Mouse (Mus musculus): ENCODE results near the gene Epha2. TPM values are rescaled to one million over a fixed set of nuclear protein-coding genes. Genes with fewer than 3 reads are reported as not detected.
A peak's percentile ranks its signal among the peaks of the same experiment; 100 is the strongest.

Epha2 gene
- polyA plus RNA-seq, 1 experiment = 16.7 TPM

DNA sequence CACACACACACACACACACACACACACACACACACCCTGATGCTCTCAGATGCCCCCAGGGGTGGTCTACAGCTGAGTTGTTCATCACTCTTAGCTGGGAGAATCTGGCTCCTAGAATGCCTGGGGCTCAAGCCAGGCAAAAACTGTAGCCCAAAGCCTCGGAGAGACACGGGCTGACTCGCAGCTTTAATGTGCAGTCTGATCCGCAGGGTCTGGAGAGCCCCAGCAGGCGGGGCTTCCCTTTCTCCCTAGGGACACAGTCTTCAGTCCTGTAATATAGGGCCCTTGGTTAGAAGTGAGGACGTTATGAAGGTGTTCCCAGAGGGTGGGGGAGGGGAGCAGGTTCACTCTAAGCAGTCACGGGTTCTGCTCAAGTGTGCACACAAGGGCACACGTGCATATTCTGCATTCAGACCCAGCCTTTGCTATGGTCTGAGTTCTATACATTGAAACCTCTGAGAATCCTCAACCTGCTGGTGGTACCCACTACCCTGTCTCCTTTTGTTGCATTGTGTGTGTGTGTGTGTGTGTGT, 17.1 kb upstream of the Epha2 start:
- H3K27ac ChIP-seq (ENCODE audit: insufficient read depth, low read length) = no peak overlapping the region

GRCm38 (mm10) chr4:141284486-141284885, 16.6 kb upstream of the Epha2 start:
- Histone ChIP-seq H3K4me3 (ENCODE audit: insufficient read depth, low read length) (no peak overlapping the region), H3K27ac (ENCODE audit: insufficient read depth, low read length) (no peak overlapping the region), H3K4me1 (ENCODE audit: control insufficient read depth, insufficient read depth, low read length) (peaks cover 14% of the 10 kb centered on the region)
- TF ChIP-seq CTCF (IDR thresholded peaks at IDR 0.05; ENCODE audit: borderline replicate concordance, insufficient read depth, low read length) (no peak), POLR2A (IDR thresholded peaks at IDR 0.05; ENCODE audit: low read depth, low read length) (no peak)

More for the DNA sequence above, 17.1 kb upstream of the Epha2 start:
- H3K4me3 ChIP-seq (ENCODE audit: insufficient read depth, low read length) = no peak overlapping the region
- TF ChIP-seq CTCF (IDR thresholded peaks at IDR 0.05; ENCODE audit: borderline replicate concordance, insufficient read depth, low read length) (no peak), POLR2A (IDR thresholded peaks at IDR 0.05; ENCODE audit: low read depth, low read length) (no peak)
- H3K4me1 ChIP-seq (ENCODE audit: control insufficient read depth, insufficient read depth, low read length) = peaks cover 14% of the 10 kb centered on the region

- no peak overlapping the region for H3K4me3 ChIP-seq (ENCODE audit: insufficient read depth, low read length)
- H3K27ac ChIP-seq (ENCODE audit: insufficient read depth, low read length) = no peak overlapping the region
- peaks cover 14% of the 10 kb centered on the region for H3K4me1 ChIP-seq (ENCODE audit: control insufficient read depth, insufficient read depth, low read length)
- TF ChIP-seq CTCF (IDR thresholded peaks at IDR 0.05; ENCODE audit: borderline replicate concordance, insufficient read depth, low read length) (no peak), POLR2A (IDR thresholded peaks at IDR 0.05; ENCODE audit: low read depth, low read length) (no peak)
These were observed 15.9 kb upstream of the Epha2 start for GRCm38 (mm10) chr4:141285128-141285527.

GRCm38 (mm10) chr4:141286860-141287517, 14.1 kb upstream of the Epha2 start:
- no peak for TF ChIP-seq POLR2A (IDR thresholded peaks at IDR 0.05; ENCODE audit: low read depth, low read length)
- TF ChIP-seq CTCF (IDR thresholded peaks at IDR 0.05; ENCODE audit: borderline replicate concordance, insufficient read depth, low read length) = no peak
- H3K4me3 ChIP-seq (ENCODE audit: insufficient read depth, low read length) = no peak overlapping the region
- peaks cover 10% of the 10 kb centered on the region for H3K4me1 ChIP-seq (ENCODE audit: control insufficient read depth, insufficient read depth, low read length)
- H3K27ac ChIP-seq (ENCODE audit: insufficient read depth, low read length) = peak overlapping the region; percentile 21; the same call in 1 of the 2 replicates

DNA sequence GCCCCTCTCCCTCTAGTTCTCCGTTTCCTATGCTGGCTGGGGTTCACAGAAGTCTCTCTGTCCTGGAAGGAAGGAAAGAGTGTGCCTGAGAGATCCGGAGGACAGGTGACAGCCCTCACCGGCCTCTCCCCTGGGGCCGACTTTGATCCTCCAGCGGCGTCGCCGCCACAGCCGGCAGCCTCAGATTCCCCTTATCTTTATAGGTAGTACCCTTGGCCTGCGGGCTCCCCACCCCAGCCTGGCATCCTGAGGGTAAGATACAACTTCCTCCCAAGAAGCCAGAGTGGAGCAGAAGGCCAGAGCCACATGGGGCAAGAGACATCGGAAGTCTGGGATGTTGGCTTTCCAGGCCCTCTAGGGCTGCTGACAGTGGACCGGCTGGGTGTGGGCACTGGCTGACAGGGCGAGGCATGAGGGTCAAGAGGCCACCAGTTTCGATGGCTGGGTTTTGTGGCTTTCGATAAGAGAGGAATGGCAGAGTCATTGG, 13.5 kb upstream of the Epha2 start:
- H3K27ac ChIP-seq (ENCODE audit: insufficient read depth, low read length) = no peak overlapping the region
- TF ChIP-seq POLR2A (IDR thresholded peaks at IDR 0.05; ENCODE audit: low read depth, low read length) = no peak
- TF ChIP-seq CTCF (IDR thresholded peaks at IDR 0.05; ENCODE audit: borderline replicate concordance, insufficient read depth, low read length) = no peak
- peaks cover 12% of the 10 kb centered on the region for H3K4me1 ChIP-seq (ENCODE audit: control insufficient read depth, insufficient read depth, low read length)
- H3K4me3 ChIP-seq (ENCODE audit: insufficient read depth, low read length) = no peak overlapping the region

- peaks cover 12% of the 10 kb centered on the region for H3K4me1 ChIP-seq (ENCODE audit: control insufficient read depth, insufficient read depth, low read length)
- TF ChIP-seq POLR2A (IDR thresholded peaks at IDR 0.05; ENCODE audit: low read depth, low read length) (no peak), CTCF (IDR thresholded peaks at IDR 0.05; ENCODE audit: borderline replicate concordance, insufficient read depth, low read length) (no peak)
These were observed 12.9 kb upstream of the Epha2 start for GRCm38 (mm10) chr4:141288152-141288551.

GRCm38 (mm10) chr4:141291571-141292375, 9.3 kb upstream of the Epha2 start:
- H3K4me3 ChIP-seq (ENCODE audit: insufficient read depth, low read length) = no peak overlapping the region
- H3K4me1 ChIP-seq (ENCODE audit: control insufficient read depth, insufficient read depth, low read length) = peaks cover 9% of the 10 kb centered on the region
- TF ChIP-seq CTCF (IDR thresholded peaks at IDR 0.05; ENCODE audit: borderline replicate concordance, insufficient read depth, low read length) = no peak
- no peak for TF ChIP-seq POLR2A (IDR thresholded peaks at IDR 0.05; ENCODE audit: low read depth, low read length)
- no peak overlapping the region for H3K27ac ChIP-seq (ENCODE audit: insufficient read depth, low read length)

More at GRCm38 (mm10) chr4:141288152-141288551, 12.9 kb upstream of the Epha2 start:
- Histone ChIP-seq H3K27ac (ENCODE audit: insufficient read depth, low read length) (no peak overlapping the region), H3K4me3 (ENCODE audit: insufficient read depth, low read length) (no peak overlapping the region)

DNA sequence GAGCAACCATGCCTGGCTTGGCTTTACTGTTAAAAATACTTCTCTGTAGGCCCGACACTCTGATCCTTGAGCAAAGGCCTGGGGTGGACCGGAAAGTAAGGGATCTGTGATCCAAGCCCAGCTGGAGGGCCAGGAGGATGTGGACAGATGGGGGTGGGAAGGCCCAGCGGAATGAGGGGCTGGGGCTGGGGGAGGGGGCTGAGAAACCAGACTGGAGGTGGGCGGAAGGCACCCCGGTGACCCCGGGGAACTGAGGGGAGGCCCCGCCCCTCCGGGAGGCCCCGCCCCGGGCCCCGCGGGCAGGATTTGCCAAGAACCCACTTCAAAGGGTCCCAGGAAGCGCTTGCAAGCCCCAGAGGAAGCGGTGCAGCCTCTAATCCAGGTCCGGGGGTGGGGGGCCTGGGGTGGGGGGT, 5.3 kb upstream of the Epha2 start:
- Histone ChIP-seq H3K4me3 (ENCODE audit: insufficient read depth, low read length) (no peak overlapping the region), H3K27ac (ENCODE audit: insufficient read depth, low read length) (no peak overlapping the region), H3K4me1 (ENCODE audit: control insufficient read depth, insufficient read depth, low read length) (peaks cover 17% of the 10 kb centered on the region)
- TF ChIP-seq POLR2A (IDR thresholded peaks at IDR 0.05; ENCODE audit: low read depth, low read length) = no peak
- TF ChIP-seq CTCF (IDR thresholded peaks at IDR 0.05; ENCODE audit: borderline replicate concordance, insufficient read depth, low read length) = no peak

DNA sequence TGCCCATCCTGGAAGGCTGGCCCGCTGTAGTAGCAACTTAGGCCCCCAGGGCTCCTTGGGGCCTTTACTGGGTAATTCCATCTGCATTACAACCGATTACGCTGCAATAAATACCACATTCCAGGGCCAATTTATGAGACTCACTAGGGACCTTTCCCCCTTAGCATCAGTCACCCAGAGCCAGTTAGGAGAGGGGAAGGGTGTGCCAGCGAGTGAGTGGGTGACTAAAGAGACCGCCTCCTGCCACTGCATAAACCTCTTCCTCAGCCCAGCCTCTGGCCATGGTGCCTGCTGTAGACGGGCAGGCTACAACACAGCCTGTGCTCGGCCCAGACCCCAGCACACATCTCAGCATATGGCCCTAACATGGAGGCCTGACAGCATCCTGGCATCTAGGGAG, 3.1 kb upstream of the Epha2 start:
- H3K27ac ChIP-seq (ENCODE audit: insufficient read depth, low read length) = no peak overlapping the region
- TF ChIP-seq POLR2A (IDR thresholded peaks at IDR 0.05; ENCODE audit: low read depth, low read length) (no peak), CTCF (IDR thresholded peaks at IDR 0.05; ENCODE audit: borderline replicate concordance, insufficient read depth, low read length) (no peak)
- peaks cover 8% of the 10 kb centered on the region for H3K4me1 ChIP-seq (ENCODE audit: control insufficient read depth, insufficient read depth, low read length)
- no peak overlapping the region for H3K4me3 ChIP-seq (ENCODE audit: insufficient read depth, low read length)

Measured in embryonic fibroblast, embryonic 13.5 days (primary cell).